Mouse (Mus musculus): ENCODE data around the gene Il21. TPM values are rescaled to one million over a fixed set of nuclear protein-coding genes. Genes with fewer than 3 reads are reported as not detected.

The Il21 gene
- polyA plus RNA-seq, 1 experiment from 2014 or later: not detected

DNA sequence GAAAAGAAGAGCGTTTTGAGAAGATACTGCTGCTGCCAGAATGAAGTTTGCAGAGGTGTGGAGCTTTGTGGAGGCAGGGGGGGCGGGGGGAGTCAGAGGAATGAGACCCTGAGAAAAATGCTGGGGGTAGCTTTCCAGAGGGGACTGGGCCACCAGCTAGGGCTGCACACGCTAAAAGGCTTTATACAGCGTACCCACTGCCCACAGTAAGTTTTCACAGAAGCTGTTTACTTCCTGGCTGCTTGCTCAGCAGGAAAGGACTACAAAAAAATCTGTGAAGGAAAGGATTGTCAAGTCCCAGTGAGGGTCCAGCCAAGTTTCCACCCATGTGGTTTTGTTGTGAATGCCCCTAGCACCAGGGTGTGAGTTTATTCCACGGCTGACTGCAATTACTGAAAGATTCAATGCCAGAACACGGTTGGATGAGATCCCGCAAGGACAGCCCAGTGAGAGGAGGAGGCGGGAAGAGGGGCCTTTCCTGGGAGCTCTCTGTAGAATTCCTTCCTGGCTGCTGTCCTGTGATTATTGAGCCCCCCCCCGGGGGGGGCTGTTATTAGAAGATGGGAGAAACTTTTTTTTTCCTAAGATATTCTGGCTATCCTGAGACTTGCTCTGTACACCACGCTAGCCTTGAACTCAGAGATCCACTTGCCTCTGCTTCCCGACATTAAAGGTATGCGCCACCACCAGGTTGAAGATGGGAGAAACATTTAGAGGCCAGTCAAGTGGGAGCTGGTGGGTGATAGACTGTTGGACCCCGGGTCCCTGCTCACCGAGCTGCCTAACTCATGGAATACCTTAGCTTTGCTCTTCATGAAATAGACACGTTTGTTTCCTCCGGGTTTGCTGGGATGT lies 49.8 kb downstream of the Il21 start:
- H3K4me2 ChIP-seq: no peak overlapping the region
- H3K4me3 ChIP-seq: no peak overlapping the region
- 49% methylated on average over 16 of the region's 16 CpGs for WGBS
- H3K27me3 ChIP-seq: no peaks in the 10 kb centered on the region
- no peak overlapping the region for H3K9ac ChIP-seq
- H3K9me3 ChIP-seq: no peaks in the 10 kb centered on the region
- ATAC-seq (ENCODE audit: insufficient number of reproducible peaks, low FRiP score, low TSS enrichment, low read depth): peak; percentile 65; the same call in 1 of the 2 replicates
- peak overlapping the region; percentile 59; the same call in 1 of the 2 replicates for H3K27ac ChIP-seq
- H3K36me3 ChIP-seq: no peaks in the 10 kb centered on the region
- H3K4me1 ChIP-seq: peaks cover 9% of the 10 kb centered on the region

DNA sequence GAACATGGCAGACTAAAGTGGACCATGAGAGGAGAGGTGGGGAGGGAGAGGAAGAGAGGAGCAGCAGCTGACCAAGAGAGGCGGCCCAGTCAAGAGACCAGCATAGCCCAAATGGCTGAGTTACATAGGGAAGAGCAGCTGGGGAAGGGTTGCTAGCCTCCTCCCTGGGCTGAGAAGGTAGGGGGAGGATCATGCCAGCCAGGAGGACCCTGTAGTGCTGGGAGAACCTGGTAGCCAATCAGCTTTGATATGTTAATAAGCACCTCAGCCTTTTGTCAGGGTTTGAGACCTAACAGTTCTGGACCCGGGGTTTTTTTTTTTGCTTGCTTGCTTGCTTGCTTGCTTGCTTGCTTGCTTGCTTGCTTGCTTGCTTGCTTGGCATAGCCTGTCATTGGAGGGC lies 51.4 kb downstream of the Il21 start:
- H3K27me3 ChIP-seq: no peaks in the 10 kb centered on the region
- peaks cover 9% of the 10 kb centered on the region for H3K4me1 ChIP-seq
- ATAC-seq (ENCODE audit: insufficient number of reproducible peaks, low FRiP score, low TSS enrichment, low read depth): no peak
- H3K9ac ChIP-seq: no peak overlapping the region
- no peak overlapping the region for H3K27ac ChIP-seq
- H3K9me3 ChIP-seq: no peaks in the 10 kb centered on the region
- H3K4me2 ChIP-seq: no peak overlapping the region
- H3K4me3 ChIP-seq: no peak overlapping the region
- no peaks in the 10 kb centered on the region for H3K36me3 ChIP-seq
- 20% methylated on average over 2 of the region's 2 CpGs for WGBS

DNA sequence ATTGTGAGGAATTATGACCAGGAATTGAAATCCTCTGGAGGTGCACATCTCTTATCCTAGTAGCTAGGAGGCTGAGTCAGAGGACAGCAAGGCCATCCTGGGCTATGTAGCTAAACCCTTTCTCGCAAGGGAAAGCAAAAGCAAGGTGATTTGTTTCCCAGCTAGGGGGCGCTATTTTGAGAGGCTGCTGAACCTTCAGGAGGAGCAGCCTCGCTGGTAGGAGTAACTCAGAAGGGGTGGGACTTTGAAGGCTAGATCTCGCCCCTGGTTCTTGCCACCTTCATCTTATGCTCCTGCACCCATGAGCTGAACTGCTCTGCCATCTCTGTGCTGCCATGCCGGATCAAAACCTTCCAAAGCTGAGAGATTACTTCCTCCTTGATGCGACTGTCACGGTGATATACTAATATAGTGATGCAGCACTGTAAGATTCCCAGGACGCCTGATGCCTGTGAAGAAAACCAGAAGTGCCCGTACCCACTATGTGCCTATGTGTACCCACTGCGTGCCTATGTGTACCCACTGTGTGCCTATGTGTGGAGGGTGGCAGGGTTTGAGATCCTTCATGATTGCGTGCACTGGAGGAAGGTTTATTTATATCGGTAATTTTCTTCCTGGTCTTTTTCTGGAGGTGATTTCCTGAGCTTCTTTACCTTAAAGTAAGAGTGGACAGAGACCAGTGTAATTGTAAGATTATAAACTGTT lies 52.2 kb downstream of the Il21 start:
- Histone ChIP-seq H3K9ac (no peak overlapping the region), H3K4me2 (no peak overlapping the region), H3K36me3 (no peaks in the 10 kb centered on the region), H3K27me3 (no peaks in the 10 kb centered on the region), H3K27ac (no peak overlapping the region), H3K4me1 (peaks cover 9% of the 10 kb centered on the region), H3K9me3 (no peaks in the 10 kb centered on the region), H3K4me3 (no peak overlapping the region)
- 81% methylated on average over 12 of the region's 12 CpGs for WGBS
- ATAC-seq (ENCODE audit: insufficient number of reproducible peaks, low FRiP score, low TSS enrichment, low read depth): no peak

DNA sequence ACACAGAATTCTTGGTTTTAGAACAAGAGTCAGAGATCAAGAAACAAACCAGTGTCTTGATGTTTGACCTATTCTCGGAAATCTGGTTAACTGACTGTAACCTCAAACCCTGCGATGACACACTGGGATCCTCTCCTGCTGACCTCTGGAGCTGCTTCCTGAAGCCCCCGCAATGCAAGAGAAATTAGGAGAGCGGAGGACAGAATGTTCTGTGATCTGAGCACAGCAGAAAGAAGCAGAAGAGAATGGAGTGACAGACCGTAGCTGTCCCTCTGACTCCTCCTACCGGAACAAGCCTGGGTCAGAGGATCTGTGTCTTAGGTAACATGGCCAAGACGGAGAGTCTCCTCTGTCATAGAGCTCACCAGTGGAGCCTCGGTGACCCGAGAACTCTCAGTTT lies 53.0 kb downstream of the Il21 start:
- Histone ChIP-seq H3K4me3 (no peak overlapping the region), H3K9ac (no peak overlapping the region), H3K36me3 (no peaks in the 10 kb centered on the region), H3K27ac (no peak overlapping the region), H3K4me2 (no peak overlapping the region), H3K4me1 (peaks cover 9% of the 10 kb centered on the region), H3K9me3 (no peaks in the 10 kb centered on the region), H3K27me3 (no peaks in the 10 kb centered on the region)
- ATAC-seq (ENCODE audit: insufficient number of reproducible peaks, low FRiP score, low TSS enrichment, low read depth): no peak
- 87% methylated on average over 9 of the region's 9 CpGs for WGBS

DNA sequence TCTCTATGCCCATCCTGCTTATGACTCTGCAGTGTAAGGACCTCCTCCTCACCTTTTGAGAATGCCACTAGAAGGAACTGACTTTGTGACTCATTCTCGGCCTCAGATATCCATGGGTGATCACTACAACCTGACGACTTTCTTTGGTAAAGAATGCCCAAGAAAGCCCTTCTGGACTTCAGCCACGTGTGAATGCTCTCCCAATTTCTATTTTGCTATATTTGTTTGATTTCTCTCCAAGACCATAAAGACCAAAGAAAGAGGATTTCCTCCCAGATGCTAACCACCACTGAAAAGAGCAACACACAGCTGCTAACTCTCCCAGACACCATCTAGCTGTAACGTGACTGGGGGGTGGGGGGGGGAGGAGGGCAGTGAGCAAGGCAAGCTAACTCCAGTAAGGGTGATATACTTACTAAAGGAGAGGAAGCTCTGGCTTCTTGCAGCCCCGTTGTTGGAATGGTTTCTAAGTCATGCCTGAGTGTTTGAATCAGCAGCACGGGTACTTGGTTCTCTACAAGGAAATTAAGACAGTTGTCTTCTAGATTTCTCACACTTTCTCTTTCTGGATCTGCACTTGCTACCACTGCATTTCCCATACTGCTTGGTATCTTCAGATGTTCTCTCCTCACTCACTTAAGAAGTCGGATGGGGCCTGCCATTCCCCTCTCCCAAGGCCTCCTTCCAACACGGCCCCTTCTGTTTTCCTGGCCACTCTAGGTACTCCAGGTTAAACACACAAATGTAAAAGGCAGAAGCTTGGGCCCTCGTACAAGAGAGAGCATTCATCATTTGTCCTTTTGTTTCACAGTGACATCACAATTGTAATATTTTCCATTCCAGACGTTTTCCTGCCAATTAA lies 57.5 kb downstream of the Il21 start:
- H3K4me2 ChIP-seq: no peak overlapping the region
- H3K9me3 ChIP-seq: no peaks in the 10 kb centered on the region
- no peaks in the 10 kb centered on the region for H3K4me1 ChIP-seq
- WGBS: 62% methylated on average over 10 of the region's 10 CpGs
- H3K36me3 ChIP-seq: no peaks in the 10 kb centered on the region
- ATAC-seq (ENCODE audit: insufficient number of reproducible peaks, low FRiP score, low TSS enrichment, low read depth): no peak
- no peak overlapping the region for H3K4me3 ChIP-seq
- H3K27me3 ChIP-seq: no peaks in the 10 kb centered on the region
- no peak overlapping the region for H3K27ac ChIP-seq
- H3K9ac ChIP-seq: no peak overlapping the region

DNA sequence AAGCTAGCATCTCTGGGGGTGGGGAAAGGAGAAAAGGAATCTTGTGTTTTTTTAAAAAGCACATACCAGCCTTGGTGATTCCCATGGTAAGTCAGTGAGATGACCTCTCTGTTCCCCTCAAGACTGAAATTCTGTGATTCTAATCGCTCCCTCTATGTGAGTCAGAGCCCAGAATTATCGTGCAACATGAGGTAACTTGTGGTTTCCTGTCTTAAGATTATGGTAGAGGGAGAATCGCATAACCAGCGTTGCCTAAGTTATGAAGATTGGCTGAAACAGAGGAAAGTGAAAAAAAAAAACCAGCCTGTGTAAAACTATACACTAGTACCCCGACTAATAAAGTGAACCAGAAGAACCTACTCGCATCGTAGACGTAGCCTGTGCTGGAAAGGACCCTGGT lies 59.2 kb downstream of the Il21 start:
- no peak for ATAC-seq (ENCODE audit: insufficient number of reproducible peaks, low FRiP score, low TSS enrichment, low read depth)
- Histone ChIP-seq H3K4me1 (no peaks in the 10 kb centered on the region), H3K9me3 (no peaks in the 10 kb centered on the region), H3K27me3 (no peaks in the 10 kb centered on the region), H3K4me3 (no peak overlapping the region), H3K27ac (no peak overlapping the region), H3K9ac (no peak overlapping the region), H3K36me3 (no peaks in the 10 kb centered on the region), H3K4me2 (no peak overlapping the region)
- WGBS: 72% methylated on average over 8 of the region's 8 CpGs

Small RNA genes lying within 50 kb of the gene (microRNA-seq; reads per million reads assigned to microRNA genes)
- gene Gm24169: not detected

Other genes with a start within 250 kb of the Il21 start
- 0.37 and 0.46 TPM in 2 replicates for gene Adad1, start 169.1 kb downstream of the Il21 start, polyA plus RNA-seq (2015; fragmentation: Nextera tagmentation; extraction: Ambion mirVana)
- gene Il2, start 106.7 kb downstream of the Il21 start, polyA plus RNA-seq (2015; fragmentation: Nextera tagmentation; extraction: Ambion mirVana): 0.21 and 0.36 TPM in 2 replicates
- gene Bbs12, start 79.9 kb upstream of the Il21 start, polyA plus RNA-seq (2015; fragmentation: Nextera tagmentation; extraction: Ambion mirVana): 6.7 and 8.0 TPM in 2 replicates
- 2.5 and 3.5 TPM in 2 replicates for gene Cetn4, start 80.1 kb upstream of the Il21 start, polyA plus RNA-seq (2015; fragmentation: Nextera tagmentation; extraction: Ambion mirVana)
- 5.6 and 7.5 TPM in 2 replicates for gene Fgf2, start 115.7 kb upstream of the Il21 start, polyA plus RNA-seq (2015; fragmentation: Nextera tagmentation; extraction: Ambion mirVana)
- gene Spata5, start 187.3 kb upstream of the Il21 start, polyA plus RNA-seq (2015; fragmentation: Nextera tagmentation; extraction: Ambion mirVana): 33.9 and 36.1 TPM in 2 replicates
- gene Nudt6, start 187.6 kb upstream of the Il21 start, polyA plus RNA-seq (2015; fragmentation: Nextera tagmentation; extraction: Ambion mirVana): 4.9 and 5.0 TPM in 2 replicates